Mouse (Mus musculus) megakaryocyte progenitor cell, adult 5-6 weeks (primary cell): ENCODE measurements around the gene Adora1. TPM values are rescaled to one million over a fixed set of nuclear protein-coding genes. Genes with fewer than 3 reads are reported as not detected.

Source experiments
- ATAC-seq: replicated peaks from 2 replicates; pipeline ENCODE4 v1.8.0; 2016; ENCODE audit warnings: mild to moderate bottlenecking, moderate TSS enrichment, inconsistent platforms; ENCODE audit not compliant: poor library complexity
- total RNA-seq, 2 experiments: library from RNA; stranded (forward) in 1 of 2; stranded (reverse) in 1 of 2; fragments of 157-497, 149-512 nt in 1 of 2; fragments of 200-1000 nt in 1 of 2; gene quantifications; 2 replicates each; pipeline versions ENCODE4 v1.2.3 to v1.2.4; 2015 to 2017

The Adora1 gene
- total RNA-seq, 2 experiments from 2014 or later: not detected

DNA sequence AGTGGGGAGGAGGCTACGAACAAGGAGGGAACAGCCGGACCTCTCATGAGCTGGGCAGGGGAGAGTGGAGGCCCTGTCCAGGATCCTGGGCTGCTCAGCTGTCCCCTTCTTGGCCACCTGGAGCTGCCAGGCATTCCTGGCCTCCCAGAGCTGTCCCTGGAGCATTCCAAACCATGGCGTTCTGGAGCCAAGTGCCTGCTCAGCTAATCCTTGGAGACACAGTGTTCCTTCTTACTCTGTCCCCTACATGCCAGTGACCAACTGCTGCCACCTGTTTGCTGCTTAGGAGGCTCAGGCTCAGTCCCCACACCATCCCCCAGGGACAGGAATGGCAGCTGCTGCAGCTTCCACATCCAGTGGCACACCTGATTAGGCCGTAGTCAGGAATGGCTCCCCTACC, 39.3 kb downstream of the Adora1 start:
- ATAC-seq: 0 out of 2 replicates have a peak, but pooled peaks have one; percentile 6

DNA sequence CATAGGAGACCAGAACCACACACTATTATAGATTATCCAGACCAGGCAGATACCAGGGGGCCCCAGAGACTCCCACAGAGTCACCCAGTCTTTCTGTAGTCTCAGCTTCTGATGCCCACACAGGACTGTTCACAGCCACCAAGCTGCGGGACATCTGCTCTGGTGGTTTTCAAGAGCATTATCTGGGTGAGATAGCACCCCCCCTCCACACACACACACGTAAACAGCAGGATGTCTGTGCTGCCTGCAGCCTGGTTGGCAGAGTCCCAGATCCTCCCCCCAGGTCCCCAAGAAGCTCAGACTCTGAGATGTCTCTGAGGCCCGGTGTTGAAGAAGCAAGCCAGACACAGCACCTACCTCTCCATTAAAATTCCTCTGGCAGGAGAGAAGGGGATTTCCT, 39.7 kb downstream of the Adora1 start:
- peak; percentile 42 for ATAC-seq

DNA sequence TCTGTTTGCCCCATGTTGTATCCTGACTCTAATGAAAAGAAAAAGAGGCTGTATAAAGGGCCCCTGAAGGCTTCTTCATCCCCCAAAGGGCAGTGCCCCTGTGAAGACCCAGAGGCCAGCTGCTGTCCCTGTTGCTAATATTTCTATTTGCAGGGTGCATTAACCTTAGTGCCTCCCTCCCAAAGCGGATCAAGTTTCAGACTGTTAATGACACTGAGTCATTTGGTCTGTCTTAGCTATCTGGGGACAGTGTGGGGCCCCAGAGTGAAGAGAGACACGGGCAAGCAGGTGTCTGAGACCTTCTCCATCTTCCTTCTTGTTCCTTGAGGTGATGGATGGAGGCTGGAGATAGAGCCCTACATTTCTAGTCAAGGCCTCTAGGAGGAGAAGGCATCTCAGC, 40.1 kb downstream of the Adora1 start:
- no peak for ATAC-seq

- ATAC-seq: no peak
These were observed 40.8 kb downstream of the Adora1 start for GRCm38 (mm10) chr1:134194298-134195022.

DNA sequence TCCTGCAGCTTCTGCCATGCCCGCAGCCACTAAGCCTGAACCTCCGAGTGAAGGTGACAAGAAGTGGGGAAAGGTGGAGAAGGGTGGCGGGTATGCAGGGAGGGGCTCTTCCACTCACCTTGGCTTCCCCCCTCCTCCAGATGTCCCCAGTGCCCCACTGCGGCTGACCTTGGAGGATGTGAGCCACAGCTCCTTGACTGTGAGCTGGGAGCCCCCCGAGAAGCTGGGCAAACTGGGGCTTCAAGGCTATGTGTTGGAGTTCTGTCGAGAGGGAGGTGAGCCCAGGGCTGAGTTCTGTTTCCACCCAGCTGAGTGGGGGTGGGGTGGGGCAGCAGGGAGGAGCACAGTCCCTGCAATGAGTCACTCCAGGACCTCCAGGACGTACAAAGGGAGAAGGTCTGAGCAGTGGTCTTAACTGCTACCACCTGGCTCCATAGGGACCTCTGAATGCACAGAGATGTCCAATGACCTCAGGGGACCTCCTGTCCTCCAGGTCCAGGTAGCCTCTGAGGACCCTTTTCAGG, 41.5 kb downstream of the Adora1 start:
- ATAC-seq: no peak

DNA sequence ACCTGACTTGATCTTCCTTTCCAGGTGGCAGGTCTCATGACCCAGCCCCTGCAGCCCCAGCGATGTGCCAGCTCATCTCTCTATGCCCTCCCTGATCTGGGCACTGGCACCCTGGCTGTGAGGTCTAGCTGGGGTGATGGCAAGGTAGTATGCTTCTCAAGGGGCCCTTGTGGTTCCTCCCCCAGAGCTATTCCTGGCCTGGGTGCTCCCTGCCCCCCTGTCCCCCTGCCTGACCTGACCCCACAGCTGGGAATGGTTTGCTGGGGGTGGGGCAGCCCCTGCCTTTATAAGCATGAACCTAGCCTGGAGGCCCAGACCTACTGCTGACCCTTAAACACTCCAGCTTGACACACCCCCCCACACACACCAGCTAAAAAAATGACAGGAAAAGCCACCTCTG, 42.1 kb downstream of the Adora1 start, which contains the start of gene Mybph:
TSS of gene Mybph (plus strand) at position 323 of the 400 bp plus-strand sequence.
- ATAC-seq: no peak

- no peak for ATAC-seq
These were observed 43.2 kb downstream of the Adora1 start for GRCm38 (mm10) chr1:134192024-134192423.

GRCm38 (mm10) chr1:134191192-134191591, 44.0 kb downstream of the Adora1 start:
- ATAC-seq: no peak

- ATAC-seq: peak; percentile 88
These were observed 46.1 kb downstream of the Adora1 start for GRCm38 (mm10) chr1:134188989-134189729.

DNA sequence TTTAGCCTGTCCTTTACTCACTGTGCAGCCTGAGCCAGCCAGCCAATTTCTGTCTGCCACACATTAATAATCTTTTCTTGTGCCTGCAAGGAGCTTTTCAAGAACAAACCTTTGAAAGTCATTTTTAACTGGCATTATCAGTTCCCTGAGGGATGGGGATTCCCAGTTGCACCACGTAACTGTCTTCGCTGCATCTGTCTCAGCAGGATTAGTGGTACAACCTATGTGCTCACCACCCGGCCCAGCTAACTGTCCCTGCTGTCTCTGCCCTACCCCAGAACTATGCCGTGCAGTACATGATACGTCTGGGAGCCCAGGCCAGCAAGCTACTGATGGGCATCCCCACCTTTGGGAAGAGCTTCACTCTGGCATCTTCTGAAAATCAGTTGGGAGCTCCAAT, 47.0 kb downstream of the Adora1 start:
- no peak for ATAC-seq

DNA sequence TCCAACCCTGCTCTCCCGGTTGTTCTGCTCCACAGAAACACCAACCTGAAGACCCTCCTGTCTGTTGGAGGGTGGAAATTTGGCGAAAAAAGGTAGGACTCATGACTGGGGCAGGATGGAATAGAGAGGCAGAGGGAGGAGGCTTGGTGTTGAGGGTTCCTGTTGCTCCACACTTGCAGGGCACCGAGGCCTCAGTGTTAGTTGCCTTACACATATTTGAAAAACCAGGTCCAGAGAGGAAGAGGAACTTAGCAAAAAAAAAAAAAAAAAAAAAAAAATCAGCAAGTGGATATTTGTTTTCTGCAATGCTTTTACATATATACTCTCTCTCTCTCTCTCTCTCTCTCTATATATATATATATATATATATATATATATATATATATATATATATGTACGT, 51.1 kb downstream of the Adora1 start:
- peak; percentile 14; the same call in 1 of the 2 replicates for ATAC-seq

GRCm38 (mm10) chr1:134182025-134182424, 53.2 kb downstream of the Adora1 start, which contains the start of gene Chil1:
Gene Chil1, plus strand, starts transcription at chr1:134182176.
- ATAC-seq: no peak

- no peak for ATAC-seq
These were observed 57.3 kb downstream of the Adora1 start for GRCm38 (mm10) chr1:134177976-134178375.

GRCm38 (mm10) chr1:134173081-134173480, 62.1 kb downstream of the Adora1 start:
- no peak for ATAC-seq

DNA sequence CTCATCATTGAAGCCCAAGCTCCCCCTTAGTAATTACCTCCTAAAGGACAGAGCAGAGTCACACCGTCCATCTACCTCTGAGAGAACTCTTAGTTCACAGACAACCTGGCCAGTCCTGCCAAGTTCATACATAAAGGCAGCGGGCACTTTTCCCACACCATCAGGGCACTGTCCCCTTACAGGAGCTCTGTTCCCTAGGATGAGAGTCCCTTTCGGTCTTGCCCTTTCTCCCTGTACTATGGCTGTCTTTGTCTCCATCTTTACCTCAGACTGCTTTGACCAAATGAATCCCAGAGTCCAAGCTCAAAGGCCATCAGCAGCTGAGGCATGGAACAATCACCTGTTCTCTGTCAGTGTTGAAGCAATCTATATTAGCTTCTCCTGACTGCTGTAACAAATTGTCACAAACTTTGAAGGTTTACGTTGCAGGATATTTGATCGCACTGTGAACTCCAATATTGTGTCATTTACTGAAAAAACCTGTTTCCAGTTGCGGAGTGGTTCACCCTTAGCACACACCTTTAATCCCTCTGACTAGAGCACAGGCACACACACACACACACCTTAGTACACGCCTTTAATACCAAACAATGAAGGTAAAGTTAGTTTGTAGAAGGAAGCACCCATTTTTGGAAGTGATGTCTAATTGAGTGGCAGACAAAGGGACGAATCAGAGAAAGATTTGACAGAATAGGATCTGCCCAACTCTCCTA, 66.1 kb downstream of the Adora1 start:
- no peak for ATAC-seq

- no peak for ATAC-seq
These were observed 66.7 kb downstream of the Adora1 start for GRCm38 (mm10) chr1:134168567-134168966.

DNA sequence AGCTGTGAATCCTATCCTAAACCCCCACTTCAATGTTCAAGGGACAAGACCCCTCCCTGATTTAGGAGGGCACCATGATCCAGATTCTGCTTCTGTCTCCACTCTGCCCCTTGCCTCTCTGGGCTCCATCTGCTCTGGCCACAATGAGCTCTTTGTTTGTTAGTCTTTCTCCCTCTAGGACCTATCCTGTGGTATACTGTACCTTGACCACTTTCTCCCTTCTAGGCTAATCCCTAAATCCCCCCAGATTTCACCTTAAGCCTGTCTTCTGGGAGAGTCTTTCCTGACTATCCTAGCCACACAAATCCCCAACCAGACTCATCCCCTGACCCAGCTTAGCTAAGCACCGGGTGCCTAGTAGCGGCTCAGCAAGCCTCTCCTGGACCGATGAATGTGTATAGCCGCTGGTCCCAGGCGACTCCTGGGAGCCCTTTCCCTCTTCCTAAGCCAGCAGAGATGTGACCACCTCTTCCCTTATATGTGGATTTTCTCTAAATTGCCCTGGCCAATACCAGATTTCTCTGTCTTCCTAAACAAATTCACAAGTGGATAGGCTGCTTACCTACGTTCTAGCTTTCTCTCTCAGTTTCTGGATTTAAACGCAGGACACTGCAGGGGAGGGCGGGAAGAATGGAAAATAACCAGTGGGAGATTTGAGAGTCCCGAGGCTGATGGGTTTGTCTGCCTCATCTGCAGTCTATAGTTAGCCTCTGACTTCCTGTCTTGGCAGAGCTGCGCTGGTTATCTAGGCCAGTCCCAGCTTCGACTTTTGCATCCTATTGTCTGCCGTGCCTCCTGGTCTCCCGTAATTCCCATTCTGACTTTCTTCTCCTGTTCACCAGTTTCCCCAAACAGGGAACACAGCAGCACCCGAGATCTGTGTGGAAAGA, 67.6 kb downstream of the Adora1 start:
- ATAC-seq: no peak

- no peak for ATAC-seq
These were observed 68.7 kb downstream of the Adora1 start for GRCm38 (mm10) chr1:134166547-134166946.

GRCm38 (mm10) chr1:134164454-134164853, 70.8 kb downstream of the Adora1 start:
- ATAC-seq: no peak

DNA sequence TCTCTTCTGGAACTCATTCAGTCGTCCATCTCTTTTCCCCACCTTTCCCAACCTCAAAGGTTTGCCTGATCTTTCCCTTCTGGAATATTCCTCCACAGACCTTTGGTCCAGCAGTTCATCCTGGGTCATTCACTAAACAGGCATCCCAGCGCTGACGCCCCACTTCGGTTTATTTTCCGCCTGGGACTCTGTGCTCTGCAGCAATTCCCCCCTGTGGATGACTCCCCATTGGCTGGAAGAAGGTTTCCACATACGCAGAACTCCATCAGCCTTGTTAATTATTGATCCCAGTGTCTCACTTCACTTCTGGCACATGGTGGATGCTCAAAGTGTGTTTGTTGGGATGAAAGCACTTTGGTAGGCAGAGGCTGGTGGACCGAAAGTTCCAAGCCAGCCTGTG, 71.8 kb downstream of the Adora1 start:
- ATAC-seq: no peak
